Mouse (Mus musculus) liver, embryonic 11.5 days (tissue): ENCODE measurements at regions not wholly inside any gene's neighbourhood (a gene's known extent, or its start where the extent isn't known, plus 50 kb on each side); places are given as distances from the start of the nearest gene placed in this dataset.

Experiments used
- ATAC-seq: fragments of 200-750 bp; cut with Nextera tagmentation; replicated peaks from 2 replicates; pipeline ENCODE4 v1.8.0; 2017; ENCODE audit warnings: moderate number of reproducible peaks, mild to moderate bottlenecking, moderate TSS enrichment, moderate library complexity; ENCODE audit not compliant: low FRiP score
- DNase-seq: peaks from one replicate; pipeline ENCODE4 v3.0.0-alpha.2; 2017; ENCODE audit warnings: low spot score
- H3K27ac ChIP-seq: fragments of 300-500 bp; sonication (generic); 2 replicates; pipeline ENCODE4 v1.5.1; 2014; ENCODE audit warnings: mild to moderate bottlenecking, low read depth, low read length, control low read depth
- H3K27me3 ChIP-seq: fragments of 300-500 bp; sonication (generic); replicated peaks from 2 replicates; pipeline ENCODE4 v1.6.1; 2014; ENCODE audit warnings: low read length, mixed read lengths; ENCODE audit not compliant: control insufficient read depth, insufficient read depth
- H3K36me3 ChIP-seq: fragments of 300-500 bp; sonication (generic); 2 replicates; pipeline ENCODE4 v1.6.1; 2014; ENCODE audit warnings: mild to moderate bottlenecking, low read length, moderate library complexity, mixed read lengths; ENCODE audit not compliant: control insufficient read depth, insufficient read depth
- H3K4me1 ChIP-seq: fragments of 300-500 bp; sonication (generic); replicated peaks from 2 replicates; pipeline ENCODE4 v1.6.1; 2014; ENCODE audit warnings: low read length, mixed read lengths; ENCODE audit not compliant: control insufficient read depth, insufficient read depth
- H3K4me2 ChIP-seq: fragments of 300-500 bp; sonication (generic); 2 replicates; pipeline ENCODE4 v1.6.1; 2014; ENCODE audit warnings: mild to moderate bottlenecking, control low read depth, moderate library complexity
- H3K4me3 ChIP-seq: fragments of 300-500 bp; sonication (generic); 2 replicates; pipeline ENCODE4 v1.5.1; 2014; ENCODE audit warnings: low read depth, low read length, control low read depth
- H3K9ac ChIP-seq: fragments of 300-500 bp; sonication (generic); 2 replicates; pipeline ENCODE4 v1.6.1; 2014; ENCODE audit warnings: low read depth, low read length, control low read depth
- H3K9me3 ChIP-seq: fragments of 300-500 bp; sonication (generic); 2 replicates; pipeline ENCODE4 v1.6.1; 2016; ENCODE audit warnings: low read length, inconsistent platforms, mixed read lengths; ENCODE audit not compliant: control insufficient read depth
- WGBS: fragments of 180-500 bp; shearing (Covaris S2); extraction: QIAGEN DNeasy Blood & Tissue Kit; methylation state at CpG from one replicate; pipeline ENCODE4 v1.1.7; 2014; 5-methylcytosine and 5-hydroxymethylcytosine counted together

DNA sequence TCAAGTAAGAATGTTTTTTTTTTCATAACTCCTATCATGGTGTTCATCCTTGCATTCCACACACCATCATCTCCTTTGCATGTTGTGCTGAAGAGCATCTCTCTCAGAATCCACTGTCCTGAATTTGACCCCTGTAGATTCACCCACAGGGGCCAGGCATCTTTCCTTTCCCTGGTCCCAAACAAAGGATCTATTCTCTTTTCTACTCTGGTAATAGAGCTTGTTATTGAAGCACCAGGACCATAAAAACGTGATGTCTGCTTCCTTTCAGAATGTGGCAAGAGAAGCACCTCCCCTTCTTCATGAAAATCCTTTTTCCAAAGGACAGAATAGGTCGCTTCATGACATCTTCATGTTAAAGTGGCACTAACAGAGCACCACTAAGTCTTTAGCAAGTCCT lies 134.4 kb downstream of the Tmem161b start:
- Histone ChIP-seq H3K9me3 (no peaks in the 10 kb centered on the region), H3K27ac (no peak overlapping the region), H3K27me3 (no peaks in the 10 kb centered on the region), H3K36me3 (no peaks in the 10 kb centered on the region), H3K9ac (no peak overlapping the region), H3K4me3 (no peak overlapping the region), H3K4me2 (no peak overlapping the region), H3K4me1 (no peaks in the 10 kb centered on the region)
- WGBS = 50% methylated on average over 2 of the region's 2 CpGs
- DNase-seq = no peak
- ATAC-seq = no peak

- Histone ChIP-seq H3K9ac (no peak overlapping the region), H3K4me1 (no peaks in the 10 kb centered on the region), H3K4me2 (no peak overlapping the region), H3K36me3 (no peaks in the 10 kb centered on the region), H3K9me3 (no peaks in the 10 kb centered on the region), H3K27me3 (no peaks in the 10 kb centered on the region), H3K4me3 (no peak overlapping the region), H3K27ac (no peak overlapping the region)
- no peak for DNase-seq
- ATAC-seq = no peak
- WGBS = 96% methylated on average over 2 of the region's 2 CpGs
These were observed 138.4 kb downstream of the Tmem161b start for GRCm38 (mm10) chr13:84360536-84360935.

GRCm38 (mm10) chr13:84364069-84364468 lies 142.0 kb downstream of the Tmem161b start:
- H3K27me3 ChIP-seq = no peaks in the 10 kb centered on the region
- no peaks in the 10 kb centered on the region for H3K4me1 ChIP-seq
- no peaks in the 10 kb centered on the region for H3K9me3 ChIP-seq
- no peak overlapping the region for H3K4me3 ChIP-seq
- no peak for ATAC-seq
- H3K36me3 ChIP-seq = no peaks in the 10 kb centered on the region
- no peak overlapping the region for H3K4me2 ChIP-seq
- no peak overlapping the region for H3K9ac ChIP-seq
- H3K27ac ChIP-seq = no peak overlapping the region
- 80% methylated on average over 4 of the region's 4 CpGs for WGBS
- DNase-seq = no peak

GRCm38 (mm10) chr13:84365503-84365902 lies 143.4 kb downstream of the Tmem161b start:
- no peak overlapping the region for H3K9ac ChIP-seq
- H3K36me3 ChIP-seq = no peaks in the 10 kb centered on the region
- no peaks in the 10 kb centered on the region for H3K9me3 ChIP-seq
- no peak overlapping the region for H3K27ac ChIP-seq
- H3K4me1 ChIP-seq = no peaks in the 10 kb centered on the region
- H3K27me3 ChIP-seq = no peaks in the 10 kb centered on the region
- ATAC-seq (no peak), DNase-seq (no peak)
- H3K4me3 ChIP-seq = no peak overlapping the region
- H3K4me2 ChIP-seq = no peak overlapping the region

DNA sequence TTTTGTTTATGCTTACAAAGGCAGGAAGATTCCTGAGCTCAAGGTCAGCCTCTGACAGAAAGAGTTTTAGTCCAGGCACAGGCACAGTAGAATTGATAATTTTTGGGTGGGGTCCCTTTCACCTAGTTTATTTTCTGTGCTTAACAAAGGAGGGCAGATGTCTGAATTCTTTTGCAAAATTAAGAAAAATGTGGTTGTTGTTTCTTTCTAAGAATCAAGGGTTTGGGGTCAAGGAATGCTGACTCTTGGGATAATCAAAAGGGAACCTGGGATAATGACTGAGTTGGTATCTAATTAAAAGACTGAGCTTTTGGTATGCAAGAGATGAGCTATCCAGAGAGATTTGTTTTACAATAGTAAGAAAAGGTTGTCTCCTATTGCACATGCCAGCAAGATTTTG lies 143.9 kb downstream of the Tmem161b start:
- no peak overlapping the region for H3K4me3 ChIP-seq
- H3K9ac ChIP-seq = no peak overlapping the region
- H3K9me3 ChIP-seq = no peaks in the 10 kb centered on the region
- no peak overlapping the region for H3K4me2 ChIP-seq
- no peaks in the 10 kb centered on the region for H3K36me3 ChIP-seq
- no peaks in the 10 kb centered on the region for H3K4me1 ChIP-seq
- no peaks in the 10 kb centered on the region for H3K27me3 ChIP-seq
- H3K27ac ChIP-seq = no peak overlapping the region
- DNase-seq = no peak
- no peak for ATAC-seq

DNA sequence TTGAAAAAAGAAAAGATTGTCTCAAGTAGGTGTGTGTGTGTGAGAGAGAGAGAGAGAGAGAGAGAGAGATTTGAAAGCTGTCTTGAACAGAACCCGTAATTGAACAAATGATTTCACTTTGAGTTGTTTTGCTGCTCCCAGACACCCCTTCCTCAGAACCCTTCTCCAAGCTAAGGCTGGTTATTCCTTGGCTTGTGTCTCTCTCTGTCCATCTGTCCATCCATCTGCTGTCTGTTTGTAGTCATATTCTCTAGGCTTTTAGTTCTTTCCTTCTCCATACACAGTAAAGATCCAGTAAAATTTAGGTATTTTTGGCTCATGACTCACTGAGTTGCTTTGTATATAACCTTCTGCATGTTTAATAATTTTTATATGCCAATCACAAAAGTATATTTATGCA lies 144.7 kb downstream of the Tmem161b start:
- no peak overlapping the region for H3K27ac ChIP-seq
- H3K4me2 ChIP-seq = no peak overlapping the region
- WGBS = 76% methylated on average over 1 of the region's 1 CpGs
- DNase-seq = no peak
- no peak for ATAC-seq
- H3K36me3 ChIP-seq = no peaks in the 10 kb centered on the region
- H3K9ac ChIP-seq = no peak overlapping the region
- no peak overlapping the region for H3K4me3 ChIP-seq
- no peaks in the 10 kb centered on the region for H3K27me3 ChIP-seq
- no peaks in the 10 kb centered on the region for H3K9me3 ChIP-seq
- no peaks in the 10 kb centered on the region for H3K4me1 ChIP-seq

- H3K27me3 ChIP-seq = no peaks in the 10 kb centered on the region
- no peak overlapping the region for H3K9ac ChIP-seq
- no peak overlapping the region for H3K27ac ChIP-seq
- no peak for DNase-seq
- no peaks in the 10 kb centered on the region for H3K36me3 ChIP-seq
- H3K4me3 ChIP-seq = no peak overlapping the region
- no peaks in the 10 kb centered on the region for H3K9me3 ChIP-seq
- no peaks in the 10 kb centered on the region for H3K4me1 ChIP-seq
- H3K4me2 ChIP-seq = no peak overlapping the region
- no peak for ATAC-seq
- 76% methylated on average over 2 of the region's 2 CpGs for WGBS
These were observed 146.1 kb downstream of the Tmem161b start for GRCm38 (mm10) chr13:84368225-84368624.

DNA sequence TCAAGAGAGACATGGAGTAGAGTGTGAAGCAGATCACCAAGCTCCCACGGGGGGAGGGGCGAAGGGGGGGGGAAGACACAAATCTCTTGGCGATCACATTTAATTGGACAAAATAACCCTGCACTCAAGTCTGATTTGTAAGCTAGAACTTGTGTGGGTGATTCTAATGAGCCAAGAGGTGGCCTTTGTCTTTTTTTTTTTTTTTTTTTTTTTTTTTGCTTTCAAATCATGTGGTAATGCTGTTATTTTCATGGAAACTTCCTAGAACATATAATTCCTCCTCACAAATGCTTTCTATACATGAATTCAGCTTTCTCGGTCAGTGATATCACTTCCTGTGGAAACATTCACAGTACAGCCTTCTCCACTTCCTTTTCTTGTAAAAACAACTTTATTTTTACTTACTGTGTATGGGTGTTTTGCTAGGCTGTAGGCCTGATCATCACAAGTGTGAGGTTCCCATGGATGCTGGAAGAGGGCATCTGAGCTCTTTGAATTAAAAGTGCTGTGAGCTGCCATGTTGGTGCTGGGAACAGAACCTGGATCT lies 152.7 kb downstream of the Tmem161b start:
- H3K9ac ChIP-seq = no peak overlapping the region

DNA sequence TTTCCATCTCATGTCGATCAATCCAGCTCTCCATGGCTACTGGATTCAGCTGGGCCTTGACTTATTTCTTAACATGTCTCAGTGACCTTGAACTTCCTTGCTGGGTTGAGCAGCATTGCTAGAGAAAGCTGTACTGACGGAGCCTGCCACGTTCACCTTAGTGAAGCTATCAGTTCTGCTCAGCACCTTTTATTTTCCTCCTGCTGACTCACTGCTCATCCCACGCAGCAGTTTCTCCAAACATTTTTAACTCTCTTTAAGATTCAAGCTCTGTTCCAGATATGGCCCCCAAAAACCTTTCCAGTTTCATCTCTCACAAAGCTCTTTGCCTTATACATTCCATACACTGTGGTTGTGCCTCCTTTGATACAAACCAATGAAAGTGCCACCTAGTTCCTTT lies 153.8 kb downstream of the Tmem161b start:
- WGBS = 87% methylated on average over 4 of the region's 4 CpGs
- DNase-seq (no peak), ATAC-seq (no peak)
- Histone ChIP-seq H3K27ac (no peak overlapping the region), H3K36me3 (no peaks in the 10 kb centered on the region), H3K4me3 (no peak overlapping the region), H3K9ac (no peak overlapping the region), H3K4me2 (no peak overlapping the region), H3K9me3 (no peaks in the 10 kb centered on the region), H3K27me3 (no peaks in the 10 kb centered on the region), H3K4me1 (no peaks in the 10 kb centered on the region)

More for the DNA sequence above, 152.7 kb downstream of the Tmem161b start:
- Histone ChIP-seq H3K27ac (no peak overlapping the region), H3K4me1 (no peaks in the 10 kb centered on the region), H3K36me3 (no peaks in the 10 kb centered on the region), H3K4me2 (no peak overlapping the region), H3K9me3 (no peaks in the 10 kb centered on the region), H3K27me3 (no peaks in the 10 kb centered on the region), H3K4me3 (no peak overlapping the region)
- no peak for DNase-seq
- WGBS = 79% methylated on average over 4 of the region's 4 CpGs
- ATAC-seq = no peak
